ENCODE assay signal across 18 mouse cellular contexts in genomic region chr5:35593272-35593671, GRCm38 (mm10).
"Had no signal": no experiment of that assay in that cellular context is flagged by ENCODE, and none has a peak within 500 bp of the region (broad histone marks: within the 10 kb centered on the region; RNA-seq: fewer than 3 reads in every experiment).

No protein-coding gene starts in this region.

- H3K27ac ChIP-seq: layer of hippocampus, adult 2 months; left cerebral cortex, adult 2 months; liver, embryonic 13.5 days; midbrain, embryonic 10.5 days; midbrain, embryonic 13.5 days; neural tube, embryonic 13.5 days had no signal

- H3K27me3 ChIP-seq: liver, embryonic 13.5 days; megakaryocyte, embryonic 14.5 days; midbrain, embryonic 13.5 days; neural tube, embryonic 13.5 days had no signal

- H3K4me2 ChIP-seq: liver, embryonic 13.5 days; lung, embryonic 14.5 days; midbrain, embryonic 13.5 days; neural tube, embryonic 13.5 days had no signal

- H3K4me3 ChIP-seq: layer of hippocampus, adult 2 months; left cerebral cortex, adult 2 months; liver, embryonic 13.5 days; megakaryocyte, embryonic 14.5 days; midbrain, embryonic 10.5 days; midbrain, embryonic 13.5 days; myocyte; neural tube, embryonic 13.5 days had no signal

- H3K4me1 ChIP-seq: liver, embryonic 13.5 days; megakaryocyte, embryonic 14.5 days; midbrain, embryonic 10.5 days; midbrain, embryonic 13.5 days; neural tube, embryonic 13.5 days had no signal

- H3K9ac ChIP-seq: liver, embryonic 13.5 days; lung, embryonic 14.5 days; midbrain, embryonic 13.5 days; neural tube, embryonic 13.5 days had no signal

- ATAC-seq: hindbrain, embryonic 16.5 days; inflammation-experienced regulatory T-cells, adult 6 months; intestine, embryonic 16.5 days; midbrain, embryonic 13.5 days; midbrain, embryonic 16.5 days had no signal

- DNase-seq: layer of hippocampus, adult 9-11 months; layer of hippocampus, postnatal 36 days; liver, embryonic 13.5 days; lung, embryonic 14.5 days; lung, postnatal 10 days; lung, postnatal 36 days; thymus, postnatal 25 days had no signal

- H3K9me3 ChIP-seq: liver, embryonic 13.5 days; midbrain, embryonic 10.5 days had no signal
